8 mouse cellular contexts compared by ENCODE assay signal in the genomic region with DNA sequence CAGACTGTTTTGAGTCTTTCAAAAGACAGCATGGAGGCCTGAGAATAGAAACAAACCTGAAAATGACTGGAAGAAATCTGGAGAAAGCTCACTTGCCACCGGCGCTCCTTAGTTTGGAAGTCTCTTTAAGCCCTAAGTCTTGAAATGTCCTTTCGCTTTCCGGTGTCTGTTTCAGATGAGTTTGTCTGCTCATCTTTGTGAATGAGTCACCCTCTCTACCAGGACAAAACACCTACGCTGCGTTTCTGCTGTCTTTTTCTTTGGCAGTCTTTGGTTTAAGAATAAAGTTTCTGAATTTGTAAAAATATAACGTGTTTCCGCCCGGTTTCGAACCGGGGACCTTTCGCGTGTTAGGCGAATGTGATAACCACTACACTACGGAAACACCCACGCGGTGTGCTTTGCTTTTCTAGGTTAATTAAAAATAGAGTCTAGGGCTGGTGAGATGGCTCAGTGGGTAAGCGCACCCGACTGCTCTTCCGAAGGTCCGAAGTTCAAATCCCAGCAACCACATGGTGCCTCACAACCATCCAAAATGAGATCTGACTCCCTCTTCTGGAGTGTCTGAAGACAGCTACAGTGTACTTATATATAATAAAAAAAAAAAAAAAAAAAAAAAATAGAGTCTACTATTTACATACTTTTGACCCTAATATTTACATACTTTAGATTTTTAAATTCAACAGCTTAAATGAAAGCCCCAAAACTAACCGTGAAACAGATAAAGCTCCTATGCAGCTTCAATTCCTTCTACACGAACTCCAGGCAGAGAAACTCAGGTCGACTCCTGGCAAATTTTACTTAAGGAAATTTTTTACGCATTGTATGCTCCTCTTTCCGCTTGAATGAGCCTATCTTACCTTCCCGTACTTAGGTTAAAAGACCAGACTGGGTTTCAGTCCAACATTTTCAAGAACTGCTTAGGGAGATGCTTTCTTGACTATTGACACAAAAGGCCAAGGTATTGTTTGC. TPM values are rescaled to one million over a fixed set of nuclear protein-coding genes. Genes with fewer than 3 reads are reported as not detected.
DNase-seq lines count a peak whose midpoint lies in the region; ATAC-seq lines count a peak whose summit lies in the region.

No protein-coding gene starts in this region.

- H3K36me3 ChIP-seq in intestine, embryonic 15.5 days, result no peaks in the 10 kb centered on the region

- no peak overlapping the region for H3K27ac ChIP-seq in intestine, embryonic 15.5 days

- ATAC-seq in intestine, embryonic 15.5 days, result peak; percentile 85
- ATAC-seq in megakaryocyte progenitor cell, adult 5-6 weeks (replicated peaks; ENCODE audit: poor library complexity), result peak; percentile 79

- no peak overlapping the region for H3K4me3 ChIP-seq in intestine, embryonic 15.5 days (replicated peaks)

- DNase-seq in ovary, postnatal 36 days (ENCODE audit: low spot score), result peak; percentile 58
- DNase-seq in ovary, postnatal 14 days (ENCODE audit: low spot score), result no peak
- DNase-seq in cerebellum, postnatal 25 days, result peak; percentile 64 to 67
- DNase-seq in gastrocnemius, postnatal 14 days, result peak; percentile 49
- peak; percentile 76 to 84 for DNase-seq in left cerebral cortex, postnatal 25 days (ENCODE audit: low spot score in 2 of 2)
- peak; percentile 81 to 86 for DNase-seq in spleen, postnatal 36 days (ENCODE audit: low spot score in 2 of 2)

- intact Hi-C loops in gastrocnemius, postnatal 14 days (cut with DNase I; ENCODE audit: low total_unique reads), result loop anchor here (5.0 to 10.0 kb wide), 2 partner anchors 33 to 161 kb away; a partner anchor contains a TSS
- intact Hi-C loops in left cerebral cortex, postnatal 25 days (cut with DNase I), result loop anchor here (2.0 kb wide), 1 partner anchor 19 kb away; no protein-coding TSS in a partner anchor

- H3K9ac ChIP-seq in intestine, embryonic 15.5 days, result no peak overlapping the region

- H3K27me3 ChIP-seq in intestine, embryonic 15.5 days (replicated peaks), result peaks cover 26% of the 10 kb centered on the region

- no peaks in the 10 kb centered on the region for H3K9me3 ChIP-seq in intestine, embryonic 15.5 days

- peak overlapping the region; percentile 22 for H3K4me2 ChIP-seq in intestine, embryonic 15.5 days (replicated peaks)

- peaks cover 4% of the 10 kb centered on the region; the same call in 1 of the 2 replicates for H3K4me1 ChIP-seq in intestine, embryonic 15.5 days (replicated peaks)

- 14% methylated on average over 27 of the region's 27 CpGs for WGBS in intestine, embryonic 15.5 days

RNA-seq across cellular contexts. Expression of a gene that starts 6.2 kb away (rescaled TPM):
- not detected for total RNA-seq in gastrocnemius, postnatal 14 days (2021)
- polyA plus RNA-seq in intestine, embryonic 15.5 days (2015; fragmentation: Nextera tagmentation; extraction: Ambion mirVana), result 1.4 and 1.5 TPM in 2 replicates
- under 1 TPM; 0.25 to 0.39 TPM for total RNA-seq in left cerebral cortex, postnatal 25 days (2021)
- 17.0 and 19.9 TPM in 2 replicates for total RNA-seq in megakaryocyte progenitor cell, adult 5-6 weeks (2015)
- 11.4 and 12.2 TPM in 2 replicates for total RNA-seq in megakaryocyte progenitor cell, adult 5-6 weeks (2017)

RNA-seq across cellular contexts. Expression of a gene that starts 19.6 kb away (rescaled TPM):
- total RNA-seq in gastrocnemius, postnatal 14 days (2021), result 10 to 100 TPM; 45.8 to 69.2 TPM
- 3.0 and 7.8 TPM in 2 replicates for polyA plus RNA-seq in intestine, embryonic 15.5 days (2015; fragmentation: Nextera tagmentation; extraction: Ambion mirVana)
- 10 to 100 TPM; 28.7 to 29.1 TPM for total RNA-seq in left cerebral cortex, postnatal 25 days (2021)
- total RNA-seq in megakaryocyte progenitor cell, adult 5-6 weeks (2015), result 1.9 and 2.2 TPM in 2 replicates
- 923 and 1,838 TPM in 2 replicates for total RNA-seq in megakaryocyte progenitor cell, adult 5-6 weeks (2017)

RNA-seq across cellular contexts. Expression of a gene that starts 19.9 kb away (rescaled TPM):
- total RNA-seq in gastrocnemius, postnatal 14 days (2021), result 10 to 100 TPM; 80.3 to 90.2 TPM
- polyA plus RNA-seq in intestine, embryonic 15.5 days (2015; fragmentation: Nextera tagmentation; extraction: Ambion mirVana), result 5.0 and 5.8 TPM in 2 replicates
- total RNA-seq in left cerebral cortex, postnatal 25 days (2021), result 10 to 100 TPM; 10.0 to 11.6 TPM
- total RNA-seq in megakaryocyte progenitor cell, adult 5-6 weeks (2015), result 65.4 and 83.1 TPM in 2 replicates
- 1,827 and 2,239 TPM in 2 replicates for total RNA-seq in megakaryocyte progenitor cell, adult 5-6 weeks (2017)

RNA-seq across cellular contexts. Expression of a gene that starts 25.4 kb away (rescaled TPM):
- total RNA-seq in gastrocnemius, postnatal 14 days (2021), result 10 to 100 TPM; 46.4 to 49.7 TPM
- polyA plus RNA-seq in intestine, embryonic 15.5 days (2015; fragmentation: Nextera tagmentation; extraction: Ambion mirVana), result 21.0 and 23.6 TPM in 2 replicates
- total RNA-seq in left cerebral cortex, postnatal 25 days (2021), result 10 to 100 TPM; 60.2 to 73.2 TPM
- total RNA-seq in megakaryocyte progenitor cell, adult 5-6 weeks (2015), result 38.4 and 42.3 TPM in 2 replicates
- total RNA-seq in megakaryocyte progenitor cell, adult 5-6 weeks (2017), result 83.0 and 89.0 TPM in 2 replicates

RNA-seq across cellular contexts. Expression of a gene that starts 27.0 kb away (rescaled TPM):
- total RNA-seq in gastrocnemius, postnatal 14 days (2021), result 10 to 100 TPM; 40.6 to 42.0 TPM
- 23.9 and 40.6 TPM in 2 replicates for polyA plus RNA-seq in intestine, embryonic 15.5 days (2015; fragmentation: Nextera tagmentation; extraction: Ambion mirVana)
- 10 to 100 TPM in 1 of 2 experiments, 1 to 10 TPM in 1; 8.5 to 19.5 TPM for total RNA-seq in left cerebral cortex, postnatal 25 days (2021)
- 21.6 and 36.7 TPM in 2 replicates for total RNA-seq in megakaryocyte progenitor cell, adult 5-6 weeks (2015)
- total RNA-seq in megakaryocyte progenitor cell, adult 5-6 weeks (2017), result 1,156 and 1,370 TPM in 2 replicates

Comparison
In these comparisons a context has a peak if more than half of its experiments do, and no peak if none do; other contexts are left out.
1. RNA of a gene that starts 6.2 kb away (total RNA-seq): 11.4 to 19.9 TPM in megakaryocyte progenitor cell, adult 5-6 weeks; 0.25 to 0.39 TPM in left cerebral cortex, postnatal 25 days and not detected in gastrocnemius, postnatal 14 days; every median in the first group is over 4 times any median in the second.
2. RNA of a gene that starts 19.9 kb away (total RNA-seq): 65.4 to 2,239 TPM in megakaryocyte progenitor cell, adult 5-6 weeks and 80.3 to 90.2 TPM in gastrocnemius, postnatal 14 days; 10.0 to 11.6 TPM in left cerebral cortex, postnatal 25 days; every median in the first group is over 4 times any median in the second.